Mouse (Mus musculus): ENCODE results near the gene Atg13.

- TF ChIP-seq CTCF (IDR thresholded peaks at IDR 0.05; ENCODE audit: low read depth, low read length) (no peak), GATA2 (IDR thresholded peaks at IDR 0.05; ENCODE audit: borderline replicate concordance, low read depth, low read length) (no peak), GATA1 (IDR thresholded peaks at IDR 0.05; ENCODE audit: borderline replicate concordance, low read length) (no peak)
Measured at GRCm38 (mm10) chr2:91699225-91699624, 11.2 kb downstream of the Atg13 start.

Measured in G1E (cell line).